Mouse (Mus musculus): ENCODE data around the gene Cytip.

The Cytip gene

DNA sequence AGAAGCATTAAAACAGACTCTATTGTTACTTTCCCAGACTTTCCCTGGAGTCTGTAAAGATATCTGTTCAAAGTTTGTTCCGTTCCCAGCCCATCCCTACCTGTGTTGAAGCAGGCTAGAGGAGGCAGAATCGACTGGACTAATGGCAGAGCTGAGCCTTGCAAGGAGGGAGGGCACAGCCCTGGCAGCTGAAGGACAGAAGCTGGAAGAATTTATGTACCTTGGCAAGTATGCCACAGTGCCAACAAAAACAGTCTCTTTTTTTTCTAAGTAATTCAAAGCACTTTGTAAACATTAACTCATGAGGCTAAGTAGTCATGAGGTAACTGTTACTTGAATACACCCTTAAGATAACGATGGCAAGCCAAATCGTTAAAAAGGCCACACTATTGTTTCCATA, at the start of gene Cytip:
Cytip (minus strand) TSS at position 187 of the 400 bp plus-strand sequence.
- DNase-seq (ENCODE audit: low spot score in 2 of 2): no peak

DNA sequence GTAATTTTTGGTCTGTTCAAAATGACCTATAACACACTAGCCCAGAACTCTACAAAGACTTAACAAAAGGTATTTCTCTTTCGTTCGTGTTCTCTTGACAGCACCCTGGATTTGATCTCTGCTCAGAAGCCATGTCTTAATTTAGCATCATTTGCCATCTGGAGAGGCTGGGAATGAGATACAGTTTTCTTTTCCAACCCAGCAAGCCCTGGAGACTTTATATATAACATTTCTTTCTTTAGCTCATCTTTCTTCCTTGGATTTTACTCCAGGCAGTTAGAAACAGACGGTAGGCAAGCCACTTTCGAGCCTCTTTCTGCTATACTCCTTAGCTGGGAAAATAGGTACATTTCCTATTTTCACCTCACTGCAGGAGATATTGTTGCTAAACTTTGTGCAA, 45.3 kb upstream of the Cytip start:
- DNase-seq (ENCODE audit: low spot score in 2 of 2): no peak

DNA sequence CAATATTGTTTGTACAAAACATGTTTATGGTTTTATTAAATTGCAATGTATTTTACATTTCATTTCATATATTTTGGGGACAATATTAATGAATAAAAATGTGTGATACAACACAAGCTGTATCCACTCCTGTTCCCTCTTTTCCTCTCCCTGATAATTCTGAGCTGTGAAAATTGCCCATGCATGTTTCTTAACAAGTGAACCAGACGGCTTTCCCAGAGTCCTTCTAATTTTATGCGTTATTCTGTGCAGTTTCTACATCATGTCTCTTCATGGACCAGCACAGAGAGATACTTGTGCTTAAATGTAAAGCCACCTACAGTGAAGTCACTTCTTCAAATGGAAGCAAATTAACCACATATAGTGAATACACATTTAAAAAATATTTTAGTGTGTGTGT, 42.2 kb upstream of the Cytip start:
- DNase-seq (ENCODE audit: low spot score in 2 of 2): no peak

DNA sequence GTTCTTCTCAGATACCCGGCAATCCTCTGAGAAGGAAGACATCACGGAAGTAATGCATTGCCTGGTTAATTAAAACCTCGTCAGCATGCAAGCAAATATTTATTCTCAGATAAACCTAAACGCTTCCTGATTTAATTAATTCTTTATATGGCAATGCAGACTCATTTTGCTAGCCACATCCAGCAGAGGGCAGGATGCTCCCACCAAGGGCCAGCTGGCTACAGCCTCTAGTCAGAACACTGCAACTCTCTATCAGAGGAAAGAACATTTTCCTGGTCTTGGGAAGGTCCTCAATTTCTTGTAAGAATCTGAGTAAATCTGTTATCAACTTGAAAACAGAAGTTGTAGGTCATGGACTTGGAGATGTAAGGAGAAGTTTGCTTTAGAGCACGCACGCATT, 4.1 kb upstream of the Cytip start:
- DNase-seq (ENCODE audit: low spot score in 2 of 2): peak; percentile 18 to 48

DNA sequence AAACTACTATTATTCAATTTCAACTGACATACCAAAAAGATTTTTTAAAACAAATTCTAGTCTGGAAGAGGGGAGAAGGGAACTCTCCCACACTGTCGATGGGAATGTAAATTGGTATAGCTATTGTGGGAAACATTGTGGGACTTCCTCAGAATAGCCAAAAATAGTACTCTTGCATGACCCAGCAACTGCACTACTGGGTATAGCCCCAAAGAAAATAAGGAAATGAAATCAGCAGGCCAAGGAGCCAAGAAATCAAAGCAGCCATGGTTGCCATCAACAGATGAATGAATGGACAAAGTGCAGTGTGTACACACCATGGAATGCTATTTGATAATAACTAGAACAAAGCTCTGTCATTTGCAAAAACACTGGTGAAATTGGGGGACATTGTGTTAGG, 1.5 kb upstream of the Cytip start:
- no peak for DNase-seq (ENCODE audit: low spot score in 2 of 2)

DNA sequence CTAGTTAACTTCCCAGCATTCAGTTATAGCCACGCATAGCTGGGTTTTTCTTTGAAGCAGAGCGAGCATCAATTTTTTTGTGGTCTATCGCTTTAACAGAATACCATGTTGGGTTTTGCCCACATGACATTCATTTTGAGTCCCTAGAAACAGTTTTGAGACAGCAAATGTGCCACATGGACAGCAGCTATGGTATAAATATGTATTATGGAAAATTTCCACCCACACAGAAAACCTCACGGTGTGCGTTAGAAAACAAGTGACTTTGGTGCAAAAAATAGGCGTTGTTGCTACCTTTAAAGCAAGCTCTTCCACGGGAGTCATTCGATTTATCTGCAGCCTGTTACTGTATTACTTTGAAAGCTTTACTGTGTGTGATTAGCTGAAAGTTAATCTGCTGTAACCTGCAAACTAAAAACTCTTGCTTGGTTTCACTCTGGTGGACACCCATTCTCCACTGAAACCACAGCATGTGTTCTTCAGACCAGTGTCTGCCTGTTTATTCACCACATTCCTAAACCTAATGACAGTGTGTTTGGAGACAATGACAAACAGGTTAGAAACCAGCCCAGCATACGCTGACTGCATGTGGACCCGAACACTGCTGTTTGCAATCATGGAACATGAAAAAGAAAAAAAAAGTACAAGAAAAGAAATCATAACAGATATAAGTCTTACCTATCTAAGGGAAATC, 763 bp downstream of the Cytip start:
- DNase-seq (ENCODE audit: low spot score in 2 of 2): no peak

DNA sequence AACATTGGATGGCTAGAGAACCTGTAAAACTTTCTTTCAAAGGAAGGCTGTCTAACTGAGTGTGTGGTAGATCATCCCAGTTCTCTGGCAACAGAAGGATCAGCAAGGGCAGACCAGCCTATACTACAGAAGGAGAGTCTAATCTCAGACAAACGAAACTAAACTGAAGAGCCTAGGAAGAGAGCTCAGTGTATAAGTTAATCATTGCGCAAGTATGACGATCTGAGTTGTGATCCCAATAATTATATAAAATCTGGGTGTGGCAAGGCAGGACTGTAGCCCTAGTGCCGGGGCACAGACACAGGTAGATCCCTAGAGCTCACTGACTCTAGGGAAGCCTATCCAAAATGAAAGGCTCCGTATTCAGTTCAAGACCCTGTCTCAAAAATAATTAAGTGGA, 3.2 kb downstream of the Cytip start:
- no peak for DNase-seq (ENCODE audit: low spot score in 2 of 2)

DNA sequence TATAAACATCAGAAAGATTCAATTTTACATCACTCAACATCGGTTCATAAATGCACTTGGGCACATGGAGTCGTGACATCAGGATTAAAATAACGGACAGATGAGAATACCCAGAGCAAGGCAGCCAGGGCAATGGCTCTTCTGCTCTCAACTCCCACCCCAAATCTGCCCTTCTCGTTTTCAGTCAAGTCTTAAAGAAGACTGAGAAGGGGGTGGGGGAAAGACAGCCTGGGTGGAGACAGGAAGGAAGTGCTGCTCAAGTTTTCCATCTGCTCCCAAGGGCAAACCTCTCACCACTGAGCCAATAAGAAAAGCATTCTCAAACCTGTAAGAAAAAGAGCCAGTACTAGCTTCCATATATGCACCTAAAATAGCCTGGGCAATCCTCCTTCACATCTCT, 5.8 kb downstream of the Cytip start:
- DNase-seq (ENCODE audit: low spot score in 2 of 2): no peak

DNA sequence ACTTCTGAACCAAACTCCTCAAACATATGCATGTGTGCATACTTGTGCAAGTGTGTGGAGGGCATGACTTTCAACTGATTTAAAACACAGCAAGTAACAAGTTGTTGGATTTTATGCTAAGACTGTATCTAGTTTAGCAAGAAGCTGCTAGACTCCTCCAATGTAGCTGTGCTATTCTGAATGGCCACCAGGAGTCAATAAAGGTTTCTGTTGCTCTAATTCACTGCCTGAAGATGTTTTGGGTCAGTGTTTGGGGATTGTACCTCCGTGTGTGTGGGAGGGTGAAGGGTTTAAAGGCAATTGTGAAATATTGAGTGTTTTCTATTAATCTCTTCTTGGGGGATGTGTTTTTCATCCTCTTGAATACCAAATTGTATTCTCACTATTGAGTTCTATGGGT, 6.4 kb downstream of the Cytip start:
- DNase-seq (ENCODE audit: low spot score in 2 of 2): no peak

DNA sequence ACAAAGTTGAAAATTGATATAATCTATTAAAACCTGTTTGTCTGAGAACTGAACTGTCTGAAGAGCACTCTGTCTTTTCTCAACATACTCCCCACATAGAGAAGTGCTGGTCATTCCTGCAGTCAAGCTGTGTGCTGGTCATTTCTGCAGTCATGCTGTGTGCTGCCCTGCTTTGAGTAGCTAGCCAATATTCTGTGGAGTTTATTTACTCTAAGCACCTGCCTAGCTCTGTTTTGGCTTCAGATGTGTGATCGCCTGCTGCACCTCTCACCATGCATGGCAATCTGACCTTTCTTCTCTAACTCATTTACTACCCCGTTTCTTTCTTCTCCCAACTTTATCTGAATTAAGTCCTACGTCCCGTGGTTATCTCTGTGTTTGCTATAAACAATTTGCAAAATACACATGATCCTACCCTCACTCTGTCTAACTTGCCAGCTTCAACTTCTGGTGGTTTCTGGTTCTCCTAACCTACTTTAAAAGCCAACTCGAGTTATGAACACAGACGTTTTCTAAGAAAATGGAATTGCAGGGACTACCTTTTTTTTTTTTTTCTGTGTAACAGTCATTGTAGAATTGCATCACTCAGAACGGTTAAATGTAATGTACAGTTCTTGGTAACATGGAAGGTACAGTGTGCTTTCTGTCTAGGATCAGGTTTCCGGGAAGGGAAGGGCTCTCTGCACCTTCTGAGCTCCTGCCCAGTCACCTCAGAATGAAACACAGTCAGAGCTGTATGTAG, 7.9 kb downstream of the Cytip start:
- DNase-seq (ENCODE audit: low spot score in 2 of 2): no peak

DNA sequence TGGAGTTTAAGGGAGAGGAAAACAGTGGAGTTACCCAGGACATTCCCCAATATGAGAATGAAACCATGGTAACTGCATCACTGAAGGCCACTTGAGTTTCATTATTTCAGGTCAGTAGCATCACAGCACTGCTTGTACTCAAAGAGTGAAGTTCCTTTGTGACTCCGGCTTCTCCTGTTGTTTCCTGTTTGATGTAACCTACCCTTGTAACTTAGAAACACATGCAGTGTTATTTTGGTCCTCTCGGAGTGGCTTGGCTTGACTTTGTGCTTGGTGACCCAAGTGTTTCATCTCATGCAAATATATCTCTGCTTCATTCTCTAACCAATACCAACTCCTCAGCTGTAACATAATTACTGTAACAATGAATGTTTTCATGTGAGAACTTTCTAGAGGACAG, 11.1 kb downstream of the Cytip start:
- no peak for DNase-seq (ENCODE audit: low spot score in 2 of 2)

DNA sequence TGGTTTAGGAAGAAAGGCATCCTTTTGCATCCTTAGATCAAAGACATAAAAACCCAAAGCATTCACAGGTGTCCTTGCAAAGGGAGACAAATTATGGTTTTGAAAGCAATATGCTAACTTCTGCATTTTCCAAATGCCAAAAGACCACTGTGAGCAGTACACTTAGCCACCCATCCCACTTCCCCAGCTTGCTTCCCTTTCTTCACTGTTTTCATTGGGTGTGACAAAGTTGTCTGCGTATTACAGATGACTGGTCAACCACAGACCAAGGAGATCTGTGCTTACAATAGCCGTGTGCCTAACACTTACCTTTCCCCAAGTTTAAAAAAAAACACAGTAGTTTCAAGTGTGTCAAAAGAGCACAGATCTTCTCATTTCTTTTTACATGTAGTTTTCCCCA, 11.7 kb downstream of the Cytip start:
- no peak for DNase-seq (ENCODE audit: low spot score in 2 of 2)

DNA sequence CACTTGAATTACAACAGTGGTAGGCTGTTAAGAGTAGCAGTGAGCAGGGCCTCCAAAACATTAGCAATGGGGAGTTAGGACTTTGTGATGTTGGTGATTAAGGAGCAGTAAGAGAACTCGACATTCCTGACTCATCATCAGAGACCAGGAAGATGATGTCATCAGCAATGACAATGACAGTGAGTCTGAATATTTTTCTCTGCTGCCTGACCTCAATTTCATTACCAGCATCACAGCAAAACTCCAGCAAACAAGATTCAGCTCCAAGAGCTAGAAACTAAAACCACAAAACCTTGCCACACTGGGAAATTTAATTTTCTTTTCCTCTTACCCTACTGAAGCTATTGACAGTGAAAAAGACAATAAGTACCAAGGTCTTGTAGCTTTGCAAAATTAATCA, 14.6 kb downstream of the Cytip start:
- no peak for DNase-seq (ENCODE audit: low spot score in 2 of 2)

DNA sequence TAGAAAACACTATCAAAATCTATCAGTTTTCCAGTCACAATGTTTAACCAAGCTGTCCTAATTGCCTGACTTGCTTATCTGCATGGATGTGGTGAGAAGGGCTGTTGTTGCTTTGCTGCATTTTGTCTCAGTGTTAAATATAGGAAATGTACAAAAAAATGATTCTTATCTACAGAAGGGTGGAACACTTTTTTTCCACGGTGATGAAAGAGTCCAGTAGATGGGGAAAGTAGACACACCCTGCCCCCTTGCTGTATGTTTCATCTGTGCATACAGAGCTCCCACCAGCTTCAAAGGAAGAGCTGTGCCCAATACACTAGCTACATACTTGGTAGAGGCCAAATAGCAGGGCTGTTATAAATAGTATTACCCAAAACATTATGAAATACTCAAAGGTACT, 16.3 kb downstream of the Cytip start:
- no peak for DNase-seq (ENCODE audit: low spot score in 2 of 2)

DNA sequence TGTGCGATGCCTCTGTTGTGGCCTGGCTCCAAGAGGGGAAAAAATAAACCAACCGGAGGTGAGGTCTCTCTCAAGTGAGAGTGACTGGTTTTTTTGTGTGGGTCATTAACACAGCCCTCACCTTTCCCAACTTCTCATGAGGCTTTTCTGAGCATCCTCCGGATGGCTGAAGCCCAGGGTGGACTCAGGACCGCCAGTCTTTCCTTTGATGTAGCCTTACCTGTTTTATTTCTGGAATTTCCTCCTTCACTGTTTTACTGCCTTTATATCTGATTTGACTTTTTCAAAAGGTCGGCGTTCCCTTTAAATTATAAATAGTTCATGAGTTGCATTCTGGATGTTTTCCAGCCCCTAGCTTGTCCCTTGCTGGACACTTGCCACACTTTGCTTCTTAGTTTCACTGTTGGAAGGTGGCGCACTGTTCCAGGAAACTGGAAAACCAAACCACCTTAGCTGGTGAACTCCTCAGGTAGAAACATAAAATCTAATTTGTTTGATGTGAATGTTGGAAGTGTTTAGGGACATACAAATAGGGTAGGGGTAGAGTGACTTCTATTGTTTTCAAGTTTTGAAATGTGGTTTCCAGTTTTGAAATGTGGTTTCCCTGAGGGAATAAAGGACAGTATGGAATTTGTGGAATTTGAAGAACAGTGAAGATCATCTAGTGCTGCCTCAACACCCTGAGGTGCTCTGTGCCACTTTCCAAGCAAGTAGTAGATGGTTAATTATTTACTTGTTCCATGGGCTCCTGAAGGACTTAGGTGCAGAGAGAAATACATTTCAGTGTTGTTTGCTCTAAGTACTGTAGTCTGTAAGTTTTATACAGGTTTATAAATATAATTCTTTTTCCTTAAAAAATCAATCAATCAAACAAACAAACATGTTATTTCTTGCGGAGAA, 19.7 kb downstream of the Cytip start:
- peak in 1 of 2 experiments; percentile 4 for DNase-seq (ENCODE audit: low spot score in 2 of 2)

DNA sequence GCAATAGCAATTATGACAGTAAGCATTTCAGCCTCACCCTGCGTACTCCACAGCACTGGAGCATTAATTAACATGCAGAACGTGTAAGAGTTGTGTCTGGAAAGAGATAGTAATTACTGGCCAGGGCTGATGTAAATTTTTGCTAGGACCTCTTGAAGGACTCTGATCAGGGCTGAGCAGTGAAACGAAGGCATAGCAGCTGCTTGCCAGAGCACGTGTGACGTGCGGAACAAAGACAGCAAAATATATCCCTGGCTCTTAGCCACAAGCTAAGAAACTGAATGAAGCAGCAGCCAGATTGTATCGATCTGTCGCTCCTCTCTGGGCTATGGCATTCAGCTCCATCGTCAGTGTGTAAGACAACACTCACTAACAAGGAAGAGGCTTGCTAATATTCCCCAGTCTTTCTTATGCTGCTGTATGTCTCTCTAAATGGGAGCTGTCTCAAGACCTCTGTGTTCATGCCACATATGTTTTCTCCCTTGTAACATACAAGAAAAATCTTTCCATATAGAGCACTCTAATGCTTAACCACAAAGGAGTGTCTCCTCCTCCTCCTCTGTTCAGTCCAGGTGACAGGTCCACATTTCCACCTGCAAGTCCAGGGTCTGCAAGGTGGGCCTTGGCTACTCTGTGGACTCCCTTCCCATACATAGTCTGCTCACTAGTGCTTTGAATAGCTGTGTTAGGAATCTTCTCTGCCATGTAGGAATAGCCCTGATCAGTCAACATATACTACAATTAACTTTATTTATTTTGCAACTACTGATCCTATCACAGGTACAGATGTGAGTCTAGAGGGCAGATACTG, 20.7 kb downstream of the Cytip start:
- no peak for DNase-seq (ENCODE audit: low spot score in 2 of 2)

DNA sequence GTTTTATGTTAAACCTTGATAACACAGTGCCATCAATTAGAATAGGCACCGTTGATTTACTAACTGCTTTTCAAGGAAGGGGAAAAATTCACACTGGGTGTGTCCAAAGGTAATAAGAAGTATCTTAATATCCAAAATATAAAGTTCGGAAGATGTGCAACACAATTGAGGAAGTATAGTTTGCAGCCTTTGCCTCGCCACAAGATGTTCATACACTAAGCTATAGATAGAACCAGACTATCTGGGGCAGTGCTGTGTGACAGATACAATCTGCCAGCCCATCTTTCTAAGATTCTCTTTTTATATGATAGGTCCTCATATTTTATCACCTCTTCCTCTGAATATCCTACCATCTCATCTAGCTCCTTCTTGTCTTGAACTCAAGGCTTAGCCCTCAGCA, 22.4 kb downstream of the Cytip start:
- DNase-seq (ENCODE audit: low spot score in 2 of 2): no peak

DNA sequence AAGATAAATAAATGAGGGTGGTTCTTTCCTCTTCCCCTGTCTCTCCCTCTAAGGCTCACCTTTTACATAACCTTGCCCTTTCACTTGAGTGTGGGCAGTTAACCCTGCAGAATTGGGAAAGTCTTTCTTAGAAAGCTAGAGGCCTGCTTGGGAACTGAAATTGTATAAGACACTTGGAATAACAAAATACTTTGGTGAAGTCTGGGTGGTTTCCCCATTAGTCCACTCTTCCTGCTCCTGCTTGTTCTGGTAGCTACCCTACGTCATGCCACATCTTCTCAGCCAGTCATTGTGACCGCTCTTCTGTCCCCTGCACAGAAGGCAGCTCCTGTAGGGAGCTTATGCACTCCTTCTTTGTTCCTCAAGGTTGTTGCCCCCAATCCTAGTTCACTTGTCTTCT, 26.2 kb downstream of the Cytip start:
- no peak for DNase-seq (ENCODE audit: low spot score in 2 of 2)

DNA sequence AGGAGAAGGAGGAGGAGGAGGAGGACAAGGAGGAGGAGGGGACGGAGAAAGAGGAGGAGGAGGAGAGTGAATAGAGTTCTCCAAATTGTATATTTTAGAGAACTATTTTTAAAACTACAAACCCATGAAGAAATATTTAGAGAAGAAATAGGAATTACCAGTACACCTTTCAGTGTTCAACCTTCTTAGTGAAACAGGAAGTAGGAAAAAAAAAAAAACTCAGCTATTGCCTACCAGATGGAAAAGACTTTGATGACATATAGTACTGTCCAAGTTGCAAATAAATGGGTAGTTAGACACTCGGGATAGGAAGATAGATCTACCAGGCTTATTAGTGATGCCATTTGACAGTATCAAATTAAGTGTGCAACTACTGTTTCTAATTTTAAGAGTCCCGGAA, 27.7 kb downstream of the Cytip start:
- no peak for DNase-seq (ENCODE audit: low spot score in 2 of 2)

DNA sequence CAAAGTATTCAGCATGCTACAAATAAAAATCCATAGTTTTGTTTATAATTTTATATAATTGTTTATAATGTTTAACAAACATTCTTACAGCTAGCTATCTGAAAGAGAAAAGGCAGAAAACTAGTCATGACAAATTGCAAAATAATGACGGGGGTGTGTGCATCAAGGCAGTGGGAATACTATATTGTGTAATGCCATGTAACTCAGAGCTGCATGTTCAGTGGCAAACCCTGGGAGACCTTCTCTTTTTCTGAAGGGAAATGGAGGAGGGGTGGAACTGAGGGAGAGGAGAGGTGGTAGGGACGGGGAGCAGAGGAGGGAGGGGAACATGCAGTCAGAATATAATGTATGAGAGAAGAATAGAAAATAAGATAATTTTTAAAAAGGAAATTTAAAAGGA, 28.6 kb downstream of the Cytip start:
- DNase-seq (ENCODE audit: low spot score in 2 of 2): no peak

DNA sequence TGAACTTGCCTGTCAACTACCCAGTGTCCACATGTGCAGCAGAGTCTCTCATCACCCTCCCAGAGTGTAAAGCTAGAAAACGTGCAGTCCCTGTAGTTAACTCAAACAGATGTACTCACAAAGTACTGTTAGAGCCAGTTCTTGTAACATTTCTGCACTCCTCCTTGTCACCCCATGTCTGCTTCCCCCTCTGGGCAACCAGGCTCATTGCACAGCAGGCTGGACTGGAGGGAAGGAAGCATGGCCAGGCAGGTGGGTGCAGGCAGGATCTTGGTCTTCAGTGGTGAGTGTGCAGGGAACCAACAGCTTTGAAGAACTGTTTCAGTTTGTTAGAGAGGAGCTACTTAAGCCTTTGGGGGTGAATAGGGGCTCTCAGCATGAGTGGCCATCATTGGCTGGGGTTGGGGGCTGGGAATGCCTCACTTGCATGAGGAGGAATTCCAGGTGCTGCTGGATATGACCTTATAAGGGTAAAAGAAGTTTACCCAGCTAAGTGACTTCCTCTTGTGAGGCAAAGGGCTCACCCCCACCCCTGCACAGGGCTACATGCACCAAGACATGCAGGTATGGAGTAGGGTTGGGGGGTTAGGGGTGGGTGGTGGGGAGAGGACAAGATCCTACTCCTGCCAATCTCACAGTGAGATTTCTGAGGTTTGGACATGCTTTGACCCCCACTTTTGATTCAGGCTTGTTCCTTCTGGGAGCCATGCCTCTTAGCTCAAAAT, 31.7 kb downstream of the Cytip start:
- DNase-seq (ENCODE audit: low spot score in 2 of 2): no peak

Measured in urinary bladder, postnatal 36 days (tissue).